Mouse (Mus musculus): ENCODE data around the gene Prrt4. TPM values are rescaled to one million over a fixed set of nuclear protein-coding genes. Genes with fewer than 3 reads are reported as not detected.
A peak's percentile ranks its signal among the peaks of the same experiment; 100 is the strongest.
"Not testable (repeated sequence)": the region's sequence is repeated elsewhere in the genome, so short reads cannot be mapped to it uniquely, and the experiment has no call there.

The Prrt4 gene
- total RNA-seq, 2 experiments from 2014 or later: 3.0 to 3.5 TPM

DNA sequence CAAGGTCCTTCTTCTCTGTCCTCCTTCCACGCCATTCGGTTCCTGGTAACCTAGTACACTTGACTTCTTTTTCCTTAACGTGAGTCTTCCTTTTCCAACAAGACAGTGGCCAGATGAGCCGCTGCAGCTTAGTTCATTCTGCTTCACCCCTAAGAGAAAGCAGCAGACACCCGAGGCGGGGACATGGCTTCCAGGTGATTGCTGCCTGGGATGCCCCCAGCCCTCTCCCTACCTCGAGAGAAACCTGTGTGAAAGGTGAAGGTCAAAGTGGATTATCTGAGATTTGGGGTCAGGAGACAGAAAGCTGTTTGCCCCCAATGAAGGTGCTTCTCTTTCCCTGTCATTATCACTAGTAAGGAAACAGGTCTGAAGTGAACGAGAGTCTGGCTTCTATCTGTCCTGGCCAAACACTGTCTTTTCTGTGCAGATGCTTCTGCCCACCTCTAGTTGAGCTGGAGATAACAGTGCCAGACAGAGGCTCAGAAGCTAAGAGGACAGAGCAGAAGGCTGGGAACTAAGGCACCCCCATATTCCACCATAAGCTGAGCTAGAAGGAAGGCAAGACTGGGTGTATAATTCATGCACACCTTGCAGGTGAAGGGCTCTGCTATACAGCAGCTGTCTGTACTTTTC, 20.0 kb upstream of the Prrt4 start:
- no peak for DNase-seq (ENCODE audit: low spot score in 2 of 2)

GRCm38 (mm10) chr6:29198309-29199222, 19.2 kb upstream of the Prrt4 start:
- DNase-seq (ENCODE audit: low spot score in 2 of 2): peak; percentile 93 to 95

DNA sequence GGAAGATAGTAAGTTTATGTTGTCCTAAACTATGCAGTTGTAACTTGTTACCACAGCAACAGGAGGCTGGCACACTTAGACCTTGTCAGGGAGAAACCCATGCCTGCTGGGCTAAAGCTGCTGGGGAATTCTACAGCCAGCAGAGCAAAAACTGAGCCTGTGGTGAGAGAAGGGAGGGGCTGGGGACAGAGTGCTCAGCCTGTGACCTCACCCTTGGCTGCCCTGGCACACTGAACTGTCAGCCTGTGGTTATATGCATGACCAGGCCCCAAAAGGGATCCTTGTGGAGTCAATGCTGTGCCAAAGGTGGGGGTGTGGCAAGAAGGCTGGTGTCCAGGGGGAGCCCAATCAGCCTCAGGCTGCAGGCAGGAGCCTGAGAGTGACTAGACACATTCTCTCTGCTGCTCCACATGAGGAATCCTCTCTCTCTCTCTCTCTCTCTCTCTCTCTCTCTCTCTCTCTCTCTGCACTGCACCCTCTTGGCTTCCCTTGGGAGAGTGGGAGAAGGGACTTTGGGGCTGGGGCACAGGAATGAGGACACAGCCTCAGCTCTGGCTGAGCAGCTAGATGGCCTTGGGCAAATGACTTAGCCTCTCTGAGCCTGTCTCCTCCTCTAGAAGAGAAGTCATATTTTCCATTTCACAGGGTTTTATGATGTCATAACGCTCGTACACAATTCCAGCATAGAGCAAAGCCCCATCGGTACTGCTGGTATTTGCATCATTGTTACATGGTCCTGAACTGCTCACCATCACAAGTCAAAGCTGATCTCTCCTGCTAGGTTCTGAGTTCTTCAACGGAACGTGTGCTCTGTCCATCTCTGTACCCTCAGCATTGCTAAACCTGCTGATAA, 16.7 kb upstream of the Prrt4 start:
- DNase-seq (ENCODE audit: low spot score in 2 of 2): no peak

DNA sequence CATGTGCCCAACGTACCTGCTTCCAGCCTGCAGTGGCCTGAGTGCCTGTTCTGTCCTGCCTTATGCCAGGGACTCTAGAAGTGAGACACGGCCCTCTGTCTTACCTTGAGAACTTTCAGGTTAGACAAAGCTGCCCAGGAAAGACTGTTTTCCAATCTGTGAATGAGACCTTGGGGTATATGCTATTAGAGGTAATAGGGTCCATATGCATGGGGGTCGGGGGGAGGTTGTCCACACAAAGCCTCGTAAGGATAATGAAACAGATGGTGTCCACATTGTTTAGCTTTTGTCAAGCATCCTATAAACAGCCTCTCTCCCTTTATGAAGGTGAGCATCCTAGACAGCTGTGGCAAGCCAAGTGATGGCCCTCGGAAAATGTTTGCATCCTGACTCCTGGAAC, 15.8 kb upstream of the Prrt4 start:
- DNase-seq (ENCODE audit: low spot score in 2 of 2): no peak

GRCm38 (mm10) chr6:29193961-29194750, 14.8 kb upstream of the Prrt4 start:
- no peak for DNase-seq (ENCODE audit: low spot score in 2 of 2)

DNA sequence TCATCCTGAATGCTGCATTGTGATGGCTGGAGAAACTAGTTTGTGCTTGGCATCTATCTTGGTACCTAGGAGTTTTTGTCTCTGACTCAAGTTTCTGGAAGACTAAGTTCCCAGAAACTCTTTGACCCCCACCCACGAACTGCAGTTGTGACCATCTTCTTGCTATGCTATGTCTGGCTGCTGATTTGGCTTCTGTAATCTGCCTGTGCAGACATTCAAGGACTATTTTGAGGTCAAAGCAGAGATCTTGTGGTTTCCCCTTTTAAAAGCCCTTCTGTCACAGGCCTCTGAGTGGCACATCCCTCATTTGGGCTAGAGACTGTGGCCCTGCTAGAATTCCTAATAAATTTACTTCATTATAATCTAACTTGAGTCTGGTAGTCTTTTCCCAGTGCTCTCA, 8.6 kb upstream of the Prrt4 start:
- no peak for DNase-seq (ENCODE audit: low spot score in 2 of 2)

DNA sequence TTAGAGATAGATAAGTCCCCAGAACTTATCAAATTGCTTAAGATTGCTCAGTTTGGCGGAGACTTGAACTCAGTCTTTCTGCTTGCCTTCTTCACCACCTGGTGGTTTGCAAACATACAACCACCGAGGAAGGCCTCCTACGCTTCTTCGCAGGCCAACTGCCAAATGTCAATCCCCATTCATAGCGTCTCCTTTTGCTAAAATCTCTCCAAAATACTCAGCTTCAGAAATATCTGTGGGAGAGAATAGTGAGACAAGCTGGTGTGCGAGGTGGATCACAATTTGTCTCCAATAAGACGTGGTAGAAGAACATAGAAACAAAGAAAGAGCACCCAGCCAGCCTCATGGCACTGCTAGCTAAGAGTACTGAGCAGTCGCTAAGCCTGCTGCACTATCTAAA, 459 bp upstream of the Prrt4 start:
- peak; percentile 57 to 61 for DNase-seq (ENCODE audit: low spot score in 2 of 2)

DNA sequence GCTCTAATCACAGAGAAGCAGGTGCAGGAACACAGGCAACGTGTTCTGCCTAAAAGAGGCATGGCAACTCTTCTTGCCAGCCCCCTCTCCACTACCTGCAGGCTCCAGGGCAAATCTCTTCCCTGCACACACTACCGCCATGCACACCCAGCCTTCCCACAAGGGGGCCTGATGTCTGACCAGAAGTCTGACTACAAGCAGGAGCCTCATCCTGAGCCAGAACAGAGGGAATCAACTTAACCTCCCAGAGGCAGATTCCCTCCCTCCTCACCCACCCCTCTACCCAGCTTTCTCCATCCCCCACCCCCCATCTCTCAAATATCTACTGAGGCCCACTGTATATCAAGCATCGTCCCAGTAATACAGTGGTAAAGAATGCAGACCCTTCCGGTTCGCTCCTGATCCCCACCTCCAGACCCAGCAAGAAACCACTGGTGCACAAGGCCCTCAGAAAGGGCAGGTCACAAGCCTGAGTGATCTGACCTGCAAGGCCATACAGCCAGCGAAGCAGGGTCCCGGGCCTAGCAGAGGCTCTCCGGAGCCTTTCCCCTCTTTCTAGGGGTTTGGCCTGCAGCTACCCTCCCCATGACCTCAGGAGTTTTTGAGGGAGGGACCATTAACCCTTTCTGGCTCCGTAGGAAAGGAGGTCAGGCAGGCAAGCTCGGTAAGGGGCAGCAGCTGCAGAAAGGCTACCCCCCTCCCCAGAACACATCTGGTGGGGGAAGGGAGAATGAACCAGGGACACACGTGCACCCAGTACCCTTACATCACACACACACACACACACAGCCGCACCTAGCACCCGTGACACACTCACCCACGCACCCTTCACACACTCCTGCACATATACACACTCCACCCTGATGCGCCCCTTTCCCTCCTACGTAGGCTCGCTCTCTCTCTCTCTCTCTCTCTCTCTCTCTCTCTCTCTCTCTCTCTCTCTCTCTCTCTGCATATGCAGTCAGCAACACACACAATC, 1.2 kb downstream of the Prrt4 start:
- no peak for DNase-seq (ENCODE audit: low spot score in 2 of 2)

DNA sequence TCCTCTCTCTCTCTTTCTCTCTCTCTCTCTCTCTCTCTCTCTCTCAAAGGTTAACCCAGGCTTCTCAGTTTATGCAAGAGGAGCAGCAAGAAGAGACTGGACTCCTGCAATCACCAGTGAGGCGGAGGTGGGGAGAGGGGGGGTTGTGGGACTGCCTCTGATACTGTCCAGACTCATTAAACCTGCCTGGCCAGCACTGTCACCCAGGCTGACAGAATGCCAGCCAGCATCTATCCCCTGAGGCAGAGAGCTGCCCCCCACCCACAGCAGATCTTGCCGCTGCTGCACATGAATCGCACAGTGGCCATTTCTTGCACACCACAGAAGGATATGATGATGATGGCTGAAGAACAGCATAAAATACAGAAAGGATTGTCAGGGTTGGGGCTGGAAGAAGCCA, 4.3 kb downstream of the Prrt4 start:
- DNase-seq (ENCODE audit: low spot score in 2 of 2): no peak

DNA sequence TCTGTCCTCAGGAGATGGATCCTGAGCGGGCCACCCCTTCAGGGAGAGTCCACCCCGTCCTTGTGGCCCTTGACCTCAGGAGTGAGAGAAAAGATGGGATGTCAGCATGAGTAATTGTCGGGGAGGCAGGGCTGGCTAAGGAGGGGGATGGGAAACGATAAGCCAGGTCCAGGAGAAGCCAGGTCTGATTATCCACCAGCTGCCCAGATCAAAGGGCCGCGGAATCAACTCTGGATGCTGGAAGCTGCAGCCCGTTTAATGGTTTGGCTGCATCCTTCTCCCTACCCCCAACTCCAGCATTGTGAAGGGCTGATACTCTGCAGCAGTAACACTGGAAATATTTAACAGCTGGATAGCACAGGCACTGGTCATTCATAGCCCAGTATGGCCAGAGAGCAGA, 5.0 kb downstream of the Prrt4 start:
- no peak for DNase-seq (ENCODE audit: low spot score in 2 of 2)

DNA sequence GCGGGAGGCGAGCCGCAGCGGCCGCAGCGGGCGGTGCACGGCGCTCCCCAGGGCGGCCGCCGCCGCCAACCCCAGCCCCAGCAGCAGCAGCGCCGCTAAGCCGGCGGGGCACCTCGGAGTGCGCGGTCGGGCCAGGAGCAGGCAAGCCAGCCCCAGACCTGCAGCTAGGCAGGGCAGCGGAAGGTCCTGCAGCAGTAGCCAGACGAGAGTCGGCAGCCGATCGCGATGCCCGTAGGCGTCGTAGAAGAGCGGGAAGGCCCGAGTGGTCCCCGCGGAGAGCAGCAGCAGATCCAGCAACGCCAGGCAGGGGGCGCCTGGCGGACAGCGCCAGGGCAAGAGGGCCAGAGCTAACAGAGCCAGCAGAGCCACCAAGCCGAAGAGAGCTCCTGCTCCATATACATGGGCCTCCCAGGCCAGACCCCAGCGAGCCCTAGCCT, 8.4 kb downstream of the Prrt4 start:
- DNase-seq (ENCODE audit: low spot score in 2 of 2): peak; percentile 65 to 77

DNA sequence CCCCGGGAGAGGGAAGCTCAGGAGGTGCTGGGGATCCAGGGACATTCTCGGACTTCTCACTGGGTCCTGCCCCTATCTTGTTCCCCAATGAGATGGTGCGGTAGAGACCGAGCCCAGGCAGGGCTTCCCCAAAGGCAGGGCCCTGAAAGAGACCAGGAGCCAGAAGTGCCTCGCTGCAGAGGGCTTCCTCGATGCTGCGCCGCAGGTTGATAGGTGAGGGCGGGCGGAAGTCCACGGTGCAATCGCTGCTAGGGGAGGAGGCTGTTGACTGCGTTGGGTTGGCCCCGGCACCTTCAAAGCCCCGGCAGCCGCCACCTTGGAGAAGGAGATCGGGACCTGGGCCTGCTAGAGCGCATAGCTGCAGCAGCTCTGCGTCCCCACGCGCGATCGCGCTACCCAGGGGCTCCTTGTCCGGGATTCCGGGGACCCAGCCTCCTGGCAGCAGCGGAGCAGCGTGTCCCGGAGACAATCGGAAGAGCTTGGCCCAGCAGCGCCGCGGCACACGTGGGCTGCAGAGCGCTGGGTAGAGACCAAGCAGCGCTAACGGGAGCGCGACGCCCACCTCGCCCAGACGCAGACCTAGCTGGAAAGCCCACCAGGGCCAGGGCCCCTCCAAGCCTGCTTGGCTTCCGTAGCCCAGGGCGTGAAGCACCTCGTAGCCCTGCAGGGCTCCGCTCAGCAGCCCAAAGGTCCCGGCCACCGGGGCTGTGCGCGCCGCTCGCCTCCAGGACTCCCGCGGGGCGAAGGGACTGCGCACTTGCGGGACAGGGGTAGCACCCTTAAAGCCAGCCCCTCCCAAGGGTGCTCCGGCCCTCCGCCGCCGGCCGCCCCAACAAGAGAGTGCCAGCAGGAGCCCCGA, 9.1 kb downstream of the Prrt4 start:
- peak in 1 of 2 experiments; percentile 29 for DNase-seq (ENCODE audit: low spot score in 2 of 2)

GRCm38 (mm10) chr6:29169675-29170062, 9.7 kb downstream of the Prrt4 start:
- DNase-seq (ENCODE audit: low spot score in 2 of 2): no peak

DNA sequence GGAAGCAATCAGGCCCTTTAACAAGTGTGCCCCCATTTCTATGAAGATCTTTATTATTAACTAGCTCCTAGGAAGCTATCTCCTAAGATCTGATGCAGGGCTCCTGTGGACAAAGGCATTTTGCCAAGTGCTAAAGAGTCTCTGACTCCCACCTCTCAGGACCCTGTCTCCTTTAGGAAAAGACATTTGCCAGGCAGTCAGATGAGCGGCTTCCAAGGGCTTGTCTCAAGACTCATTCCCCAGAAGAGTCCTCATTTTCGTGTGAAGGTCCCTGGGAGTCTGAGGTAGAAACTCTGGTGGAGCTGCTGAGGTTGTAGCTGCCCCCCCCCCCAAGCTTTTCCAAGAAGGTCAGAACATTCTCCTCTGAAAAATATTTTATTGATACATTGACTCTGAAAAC, 10.5 kb downstream of the Prrt4 start:
- no peak for DNase-seq (ENCODE audit: low spot score in 2 of 2)

DNA sequence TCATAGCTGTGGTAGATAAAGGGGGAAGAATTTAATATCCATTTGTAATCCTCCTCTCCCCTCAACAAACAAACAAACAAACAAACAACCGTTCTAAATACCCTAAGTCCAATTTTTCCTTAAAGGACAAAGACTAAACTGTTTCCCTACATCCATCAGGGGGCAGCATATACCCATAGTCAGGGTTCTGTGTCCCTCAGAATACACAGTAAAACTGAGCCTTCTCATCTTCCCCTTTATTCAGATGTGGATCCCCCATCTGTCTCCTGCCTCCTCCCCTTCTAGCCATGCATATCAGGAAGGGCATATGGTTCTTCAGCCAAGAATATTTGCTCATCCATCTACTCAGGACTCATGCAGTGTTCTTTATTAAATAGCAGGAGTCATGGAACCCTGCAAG, 13.2 kb downstream of the Prrt4 start:
- DNase-seq (ENCODE audit: low spot score in 2 of 2): peak; percentile 41

- peak; percentile 87 to 92 for DNase-seq (ENCODE audit: low spot score in 2 of 2)
Observed at GRCm38 (mm10) chr6:29164314-29165244, 14.8 kb downstream of the Prrt4 start, which contains the start of gene Rbm28. Gene Rbm28, minus strand, starts transcription at chr6:29165006.

DNA sequence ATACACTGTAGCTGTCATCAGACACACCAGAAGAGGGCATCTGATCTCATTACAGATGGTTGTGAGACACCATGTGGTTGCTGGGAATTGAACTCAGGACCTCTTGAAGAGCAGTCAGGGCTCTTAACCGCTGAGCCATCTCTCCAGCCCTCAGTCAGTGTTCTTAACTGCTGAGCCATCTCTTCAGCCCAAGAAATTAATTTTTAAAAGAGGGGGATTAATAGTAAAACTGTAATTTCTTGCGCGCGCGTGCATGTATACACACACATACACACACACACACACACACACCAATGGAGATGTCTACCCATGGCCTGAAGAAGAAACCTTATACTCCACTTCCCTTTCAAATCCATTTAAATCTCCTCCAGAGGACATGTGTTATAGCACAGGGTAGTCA, 18.1 kb downstream of the Prrt4 start:
- not testable (repeated sequence) for DNase-seq (ENCODE audit: low spot score in 2 of 2)
